In genomic region chrX:47315810-47316209, GRCm38 (mm10) we compare ENCODE assay signal across 21 mouse cellular contexts.
DNase-seq lines count a peak whose midpoint lies in the region; ATAC-seq and TF ChIP-seq lines count a peak whose summit lies in the region.
"Had no signal": no experiment of that assay in that cellular context is flagged by ENCODE, and none has a peak within 500 bp of the region (broad histone marks: within the 10 kb centered on the region; RNA-seq: fewer than 3 reads in every experiment).

No protein-coding gene starts in this region.

- intact Hi-C loops in left cerebral cortex, postnatal 4 days (cut with DNase I) = no loop called here
- intact Hi-C loops in left cerebral cortex, postnatal 14 days (cut with DNase I) = no loop called here

- no peaks in the 10 kb centered on the region for H3K27me3 ChIP-seq in midbrain, postnatal 0 days (ENCODE audit: insufficient read depth, low read length)
- H3K27me3 ChIP-seq in midbrain, embryonic 10.5 days (ENCODE audit: low read depth, poor library complexity, severe bottlenecking) = no peaks in the 10 kb centered on the region
- no peaks in the 10 kb centered on the region for H3K27me3 ChIP-seq in liver, embryonic 12.5 days (replicated peaks)
- H3K27me3 ChIP-seq: forebrain, embryonic 13.5 days; heart, embryonic 15.5 days; kidney, embryonic 15.5 days had no signal

- WGBS in midbrain, postnatal 0 days = 33% methylated on average over 3 of the region's 3 CpGs
- 53% methylated on average over 3 of the region's 3 CpGs for WGBS in midbrain, embryonic 10.5 days
- WGBS in liver, embryonic 12.5 days (ENCODE audit: insufficient replicate concordance) = 40% methylated on average over 3 of the region's 3 CpGs

- TF ChIP-seq CTCF in midbrain, postnatal 0 days (IDR thresholded peaks at IDR 0.05) = no peak

- H3K36me3 ChIP-seq in midbrain, postnatal 0 days (ENCODE audit: insufficient read depth, low read length) = no peaks in the 10 kb centered on the region
- H3K36me3 ChIP-seq in midbrain, embryonic 10.5 days = no peaks in the 10 kb centered on the region
- no peaks in the 10 kb centered on the region for H3K36me3 ChIP-seq in liver, embryonic 12.5 days
- H3K36me3 ChIP-seq: heart, embryonic 15.5 days; kidney, embryonic 15.5 days; limb, embryonic 10.5 days had no signal

- H3K9me3 ChIP-seq in midbrain, postnatal 0 days (ENCODE audit: low read length) = no peaks in the 10 kb centered on the region
- no peaks in the 10 kb centered on the region for H3K9me3 ChIP-seq in midbrain, embryonic 10.5 days (replicated peaks)
- no peaks in the 10 kb centered on the region for H3K9me3 ChIP-seq in liver, embryonic 12.5 days (replicated peaks)
- H3K9me3 ChIP-seq: forebrain, embryonic 13.5 days; heart, embryonic 15.5 days; kidney, embryonic 15.5 days; limb, embryonic 10.5 days had no signal

- no peak overlapping the region for H3K9ac ChIP-seq in midbrain, postnatal 0 days (replicated peaks; ENCODE audit: low read length, poor library complexity, severe bottlenecking)
- no peak overlapping the region for H3K9ac ChIP-seq in liver, embryonic 12.5 days
- H3K9ac ChIP-seq: forebrain, embryonic 13.5 days; heart, embryonic 15.5 days; kidney, embryonic 15.5 days had no signal

- no peak overlapping the region for H3K4me2 ChIP-seq in midbrain, postnatal 0 days (ENCODE audit: low read depth, low read length, poor library complexity, severe bottlenecking)
- no peak overlapping the region for H3K4me2 ChIP-seq in liver, embryonic 12.5 days
- H3K4me2 ChIP-seq: forebrain, embryonic 13.5 days; heart, embryonic 15.5 days; kidney, embryonic 15.5 days had no signal

- DNase-seq in embryo, embryonic 10.5 days (ENCODE audit: low spot score) = peak; percentile 1
- no peak for DNase-seq in embryo, embryonic 10 days (ENCODE audit: low spot score)
- DNase-seq in left cerebral cortex, postnatal 4 days = peak; percentile 2
- no peak for DNase-seq in left cerebral cortex, postnatal 14 days (ENCODE audit: low spot score in 2 of 2)
- peak; percentile 34 for DNase-seq in midbrain, postnatal 0 days (ENCODE audit: low spot score)
- DNase-seq in midbrain, embryonic 10.5 days (ENCODE audit: low spot score) = no peak
- DNase-seq in layer of hippocampus, adult 9-10 months (ENCODE audit: low spot score) = no peak
- DNase-seq: adrenal gland, postnatal 25 days; cerebellum, adult 11-12 months; kidney, adult 11 months; liver; lung, postnatal 4 days; thymus, adult 2 months; thymus, postnatal 4 days had no signal

- no peak overlapping the region for H3K4me3 ChIP-seq in midbrain, postnatal 0 days (ENCODE audit: low read depth, low read length)
- H3K4me3 ChIP-seq in midbrain, embryonic 10.5 days = no peak overlapping the region
- H3K4me3 ChIP-seq in liver, embryonic 12.5 days = no peak overlapping the region
- H3K4me3 ChIP-seq: forebrain, embryonic 13.5 days; heart, embryonic 15.5 days; kidney, embryonic 15.5 days; left cerebral cortex, adult 2 months; limb, embryonic 10.5 days had no signal

- no peak overlapping the region for H3K27ac ChIP-seq in midbrain, postnatal 0 days (ENCODE audit: low read depth, low read length)
- no peak overlapping the region for H3K27ac ChIP-seq in midbrain, embryonic 10.5 days (replicated peaks)
- H3K27ac ChIP-seq in liver, embryonic 12.5 days = no peak overlapping the region
- H3K27ac ChIP-seq: forebrain, embryonic 13.5 days; heart, embryonic 15.5 days; kidney, embryonic 15.5 days; left cerebral cortex, adult 2 months; limb, embryonic 10.5 days; stomach, postnatal 0 days had no signal

- no peaks in the 10 kb centered on the region for H3K4me1 ChIP-seq in midbrain, postnatal 0 days (ENCODE audit: insufficient read depth, low read length)
- H3K4me1 ChIP-seq in midbrain, embryonic 10.5 days = peaks cover 4% of the 10 kb centered on the region; the same call in 1 of the 2 replicates
- no peaks in the 10 kb centered on the region for H3K4me1 ChIP-seq in liver, embryonic 12.5 days
- H3K4me1 ChIP-seq: forebrain, embryonic 13.5 days; heart, embryonic 15.5 days; kidney, embryonic 15.5 days; limb, embryonic 10.5 days had no signal

- ATAC-seq in midbrain, postnatal 0 days (ENCODE audit: low FRiP score) = no peak
- no peak for ATAC-seq in liver, embryonic 12.5 days
- ATAC-seq: forebrain, embryonic 13.5 days had no signal

Comparison
In these comparisons a context has a peak if more than half of its experiments do, and no peak if none do; other contexts are left out.
1. DNase-seq: peak in embryo, embryonic 10.5 days (single experiment), left cerebral cortex, postnatal 4 days (single experiment) and midbrain, postnatal 0 days (single experiment); none in embryo, embryonic 10 days (single experiment), left cerebral cortex, postnatal 14 days (0 of 2), midbrain, embryonic 10.5 days (single experiment) and layer of hippocampus, adult 9-10 months (single experiment).